Mouse (Mus musculus) layer of hippocampus, adult 8-10 months (tissue): Measurements from ENCODE around the gene B430305J03Rik. TPM values are rescaled to one million over a fixed set of nuclear protein-coding genes. Genes with fewer than 3 reads are reported as not detected.

Experiments used
- DNase-seq, 2 experiments: peaks; one replicate each; pipeline ENCODE4 v3.0.0; 2022; ENCODE audit warnings: low spot score in 2 of 2
- total RNA-seq, 4 experiments: library from RNA; stranded (reverse); gene quantifications; 2 replicates each; pipeline ENCODE4 v1.2.4; 2022

The B430305J03Rik gene
- total RNA-seq = 1 to 10 TPM; 2.7 to 3.3 (median 3.2) TPM

DNA sequence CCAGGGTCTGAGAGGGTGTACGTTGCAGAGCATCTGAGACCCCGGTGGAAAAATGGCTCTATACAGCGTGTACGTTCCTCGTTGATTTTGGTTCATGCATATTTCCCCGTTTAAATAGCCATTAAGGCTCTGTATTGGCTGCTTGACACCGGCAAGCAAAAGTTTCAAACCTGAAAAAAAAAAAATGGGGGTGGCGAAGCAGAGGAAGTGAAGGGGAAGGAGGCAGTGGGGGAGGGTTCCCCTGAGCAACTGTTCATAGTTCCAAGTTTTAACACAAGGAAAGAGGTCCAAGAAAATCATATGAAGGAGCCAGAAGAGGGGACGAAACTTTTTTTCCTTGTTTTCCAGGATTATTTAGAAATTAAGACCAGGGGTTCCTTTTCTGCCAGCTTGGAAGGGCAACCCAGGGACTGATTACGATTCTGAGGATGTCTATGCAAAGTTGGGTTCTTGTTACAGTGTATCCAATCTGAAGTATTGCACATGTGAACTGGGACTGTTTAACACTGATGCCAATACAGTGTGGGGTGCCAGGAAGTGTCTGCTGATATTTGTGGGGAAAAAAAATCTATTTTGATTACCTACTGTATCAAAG is at the start of gene B430305J03Rik:
Gene B430305J03Rik, minus strand, starts transcription at position 173 of the 595 bp plus-strand sequence.
- no peak for DNase-seq

DNA sequence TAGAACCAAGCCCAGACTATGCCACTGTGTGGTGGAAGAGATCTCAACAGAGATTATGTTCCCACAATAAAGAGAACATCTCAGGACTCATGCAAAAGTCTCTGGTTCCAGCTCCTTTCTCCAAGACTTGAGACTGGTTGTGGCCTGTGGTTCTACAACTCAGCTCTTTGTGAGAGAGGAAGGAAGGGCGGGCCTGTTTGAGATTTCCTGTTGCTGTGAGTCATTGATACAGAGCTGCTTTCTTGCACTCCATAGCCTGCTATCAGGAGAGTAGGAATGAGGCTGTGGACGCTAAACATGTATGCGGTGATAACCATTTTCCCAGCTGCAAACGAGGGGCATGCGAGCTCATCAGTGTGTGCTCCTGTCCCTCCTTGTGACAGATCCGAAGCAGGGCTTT is 43.9 kb upstream of the B430305J03Rik start:
- no peak for DNase-seq

DNA sequence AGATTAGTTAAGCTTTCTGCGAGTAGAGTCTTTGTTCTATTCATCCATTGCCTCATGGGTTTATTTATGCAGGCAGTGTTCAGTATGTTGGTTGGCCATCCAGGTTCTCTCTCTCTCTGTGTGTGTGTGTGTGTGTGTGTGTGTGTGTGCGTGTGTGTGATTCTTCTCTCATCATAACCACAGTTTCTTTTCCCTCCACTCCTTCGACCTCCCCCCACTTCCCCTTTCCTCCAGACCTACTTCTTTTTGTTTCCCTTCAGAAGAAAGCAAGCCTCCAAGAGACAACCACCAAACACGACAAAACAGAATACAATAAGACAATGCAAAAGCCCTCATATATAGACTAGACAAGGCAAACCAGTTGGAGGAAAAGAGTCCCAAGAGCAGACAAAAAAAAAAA is 41.2 kb upstream of the B430305J03Rik start:
- no peak for DNase-seq

DNA sequence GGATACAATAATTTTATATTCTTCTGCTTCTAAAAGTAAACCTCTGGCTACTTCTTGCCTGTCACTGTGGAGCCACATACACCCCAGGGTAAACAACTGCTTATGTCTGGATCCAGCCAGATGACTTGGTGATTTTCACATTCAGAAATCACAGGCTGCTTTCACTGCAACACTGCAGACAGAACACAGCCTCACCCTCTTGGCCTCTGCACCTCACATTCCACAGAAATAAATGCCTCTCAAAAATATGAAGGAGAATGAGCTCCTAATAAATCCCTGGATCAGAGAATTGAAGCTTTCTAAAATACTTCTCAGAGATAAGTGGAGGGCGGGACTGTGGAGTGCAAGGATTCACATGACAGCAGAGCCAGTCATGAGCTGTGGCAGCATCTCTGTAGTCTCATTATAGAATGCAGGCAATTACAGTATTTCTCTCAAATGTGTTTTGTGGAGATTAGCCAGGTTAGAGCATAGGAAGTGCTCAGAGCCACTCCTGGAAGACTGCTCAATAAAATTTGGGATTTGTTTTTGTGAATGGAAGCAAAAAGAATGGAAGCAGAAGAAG is 35.2 kb upstream of the B430305J03Rik start:
- no peak for DNase-seq

DNA sequence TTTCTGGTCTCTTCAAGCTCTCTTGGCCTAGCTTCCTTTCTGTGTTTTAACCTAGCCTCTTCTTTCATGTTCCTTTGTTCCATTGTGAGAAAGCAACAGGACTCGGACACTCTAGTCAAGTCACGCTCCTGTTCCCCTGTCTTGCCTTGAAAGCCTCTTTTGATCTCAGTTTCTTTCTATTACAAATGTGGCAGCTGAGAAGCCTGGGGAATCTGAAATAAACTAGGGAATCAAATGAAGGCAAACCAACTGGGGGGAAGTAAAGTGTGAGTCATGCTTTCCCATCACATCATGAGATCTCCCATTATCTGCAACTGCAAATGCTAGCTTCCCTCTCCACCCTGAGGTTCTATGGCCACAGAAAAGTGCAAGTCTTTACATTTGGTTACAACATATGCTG is 31.0 kb upstream of the B430305J03Rik start:
- no peak for DNase-seq

DNA sequence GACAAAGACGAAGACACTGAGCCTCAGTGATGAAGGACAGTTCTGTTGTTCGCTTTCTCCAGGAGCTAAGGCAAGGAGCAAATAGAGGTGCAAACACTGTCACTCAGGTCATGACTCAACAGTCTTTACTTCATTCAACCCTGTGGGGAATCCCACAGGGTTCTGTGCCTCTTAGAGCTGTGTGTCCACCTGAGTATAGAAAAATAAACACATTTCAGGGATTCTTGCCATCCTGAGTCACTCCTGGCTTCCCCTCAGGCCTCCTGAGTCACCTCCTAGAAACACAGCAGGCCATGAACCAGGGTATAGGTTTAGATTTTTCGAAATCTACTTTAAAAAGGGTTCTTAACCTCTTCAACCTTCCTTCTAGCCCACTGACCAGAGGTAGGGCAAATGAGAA is 29.6 kb upstream of the B430305J03Rik start:
- no peak for DNase-seq

DNA sequence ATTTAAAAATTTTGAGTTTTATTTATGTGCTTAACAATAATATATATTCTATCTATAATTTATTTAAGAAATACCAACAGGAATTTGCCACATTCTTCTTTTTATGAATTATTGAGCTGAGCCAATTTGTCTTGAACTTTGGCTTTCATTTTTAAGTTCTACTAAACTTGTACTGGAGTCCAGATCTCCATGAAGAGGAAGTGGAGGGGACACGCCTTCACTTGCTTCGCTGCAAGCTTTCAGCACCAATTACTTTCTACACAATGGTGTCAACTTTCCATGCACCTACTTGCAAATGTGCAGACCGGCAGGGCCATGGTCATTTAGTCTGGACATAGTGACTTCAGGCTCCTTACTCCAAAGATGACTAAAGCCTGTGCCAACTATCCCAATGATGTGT is 27.8 kb upstream of the B430305J03Rik start:
- no peak for DNase-seq

DNA sequence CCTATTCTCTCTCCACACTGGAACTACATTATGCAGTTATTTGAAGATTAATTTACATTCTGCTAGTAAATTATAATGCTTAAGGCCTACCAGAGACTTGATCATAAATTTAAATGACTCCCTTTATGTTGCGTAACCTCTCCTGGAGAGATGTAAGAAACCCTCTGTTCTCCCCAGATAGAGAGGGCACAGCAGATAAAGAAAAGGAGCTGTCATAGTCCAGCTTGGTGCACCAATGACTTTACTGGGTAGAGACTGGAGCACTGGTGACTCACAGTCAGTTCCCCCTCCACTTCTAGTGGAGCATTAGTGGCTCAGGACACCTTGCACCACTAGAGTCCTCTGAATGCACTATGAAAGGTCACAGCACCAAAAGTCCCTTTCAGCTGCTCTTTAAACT is 27.1 kb upstream of the B430305J03Rik start:
- no peak for DNase-seq

DNA sequence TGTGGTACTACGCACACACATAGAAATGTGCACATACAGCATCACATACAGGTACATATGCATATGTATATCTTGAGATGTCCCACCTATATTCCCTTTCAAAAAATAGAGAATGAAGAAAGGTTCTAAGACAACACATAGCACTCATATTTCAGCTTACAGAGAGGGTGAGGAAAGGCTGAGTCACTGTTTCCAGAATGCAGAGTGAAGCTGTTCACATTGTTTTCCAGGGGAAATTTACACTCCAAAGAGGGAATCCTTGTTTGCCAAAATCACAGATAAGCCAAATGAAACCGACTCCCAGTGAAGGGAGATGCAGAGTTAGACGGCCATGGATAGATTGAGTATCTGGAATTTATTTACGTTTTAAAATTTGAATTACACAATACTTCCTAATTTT is 25.8 kb upstream of the B430305J03Rik start:
- no peak for DNase-seq

DNA sequence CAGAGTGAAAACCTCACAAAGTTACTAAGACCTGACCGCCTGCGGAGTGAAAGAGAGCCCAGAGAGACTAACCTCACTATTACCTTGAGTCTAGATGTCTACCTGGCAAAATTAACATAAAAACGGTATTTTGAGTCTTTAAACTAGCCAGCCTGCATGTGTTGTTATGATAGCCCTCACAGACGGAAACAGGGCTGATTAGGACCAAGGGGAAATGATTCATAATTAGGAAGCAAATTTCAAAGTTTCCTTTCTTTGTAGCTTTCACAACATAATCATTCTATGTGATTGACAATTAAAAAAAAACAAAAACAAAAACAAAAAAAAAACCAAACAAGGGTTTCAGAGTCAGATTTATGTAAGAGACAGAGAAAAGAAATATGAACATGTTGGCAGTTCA is 20.6 kb upstream of the B430305J03Rik start:
- no peak for DNase-seq

DNA sequence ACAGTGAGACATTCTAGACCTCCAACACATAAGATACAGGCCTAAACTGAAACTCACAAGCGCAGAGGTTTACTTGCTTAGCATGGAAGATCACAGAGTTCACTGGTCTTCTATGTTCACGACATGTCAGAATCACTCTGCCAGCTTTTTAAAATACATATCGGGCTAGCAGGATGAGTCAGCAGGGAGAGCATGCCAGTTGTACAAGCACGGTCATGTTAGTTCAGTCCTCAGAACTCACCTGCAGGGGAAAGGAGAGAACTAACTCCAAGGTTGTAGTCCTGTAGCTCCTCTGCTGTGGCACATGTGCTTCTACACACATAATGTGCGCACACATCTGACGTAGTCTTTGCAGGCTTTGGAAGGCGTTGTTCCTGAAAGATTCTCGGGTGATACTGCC is 10.2 kb upstream of the B430305J03Rik start:
- no peak for DNase-seq

DNA sequence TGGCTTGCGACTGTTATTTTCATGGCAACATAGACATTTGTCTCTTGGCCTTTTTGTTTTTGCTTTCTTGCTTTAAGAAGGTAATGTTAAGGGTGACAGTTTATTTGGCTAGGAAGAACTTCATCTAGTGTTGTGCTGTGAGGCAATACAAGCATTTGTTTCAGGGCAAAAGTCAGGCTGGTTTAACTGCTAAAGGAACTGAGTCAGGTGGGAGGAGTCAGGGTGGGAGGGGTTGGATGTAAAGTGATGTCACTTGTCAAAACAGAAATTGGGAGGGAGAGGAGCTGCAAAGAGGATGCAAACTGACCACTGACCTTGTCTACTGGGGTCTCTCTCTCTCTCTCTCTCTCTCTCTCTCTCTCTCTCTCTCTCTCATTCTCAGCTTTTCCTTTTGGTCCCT is 2.7 kb upstream of the B430305J03Rik start:
- DNase-seq = no peak

DNA sequence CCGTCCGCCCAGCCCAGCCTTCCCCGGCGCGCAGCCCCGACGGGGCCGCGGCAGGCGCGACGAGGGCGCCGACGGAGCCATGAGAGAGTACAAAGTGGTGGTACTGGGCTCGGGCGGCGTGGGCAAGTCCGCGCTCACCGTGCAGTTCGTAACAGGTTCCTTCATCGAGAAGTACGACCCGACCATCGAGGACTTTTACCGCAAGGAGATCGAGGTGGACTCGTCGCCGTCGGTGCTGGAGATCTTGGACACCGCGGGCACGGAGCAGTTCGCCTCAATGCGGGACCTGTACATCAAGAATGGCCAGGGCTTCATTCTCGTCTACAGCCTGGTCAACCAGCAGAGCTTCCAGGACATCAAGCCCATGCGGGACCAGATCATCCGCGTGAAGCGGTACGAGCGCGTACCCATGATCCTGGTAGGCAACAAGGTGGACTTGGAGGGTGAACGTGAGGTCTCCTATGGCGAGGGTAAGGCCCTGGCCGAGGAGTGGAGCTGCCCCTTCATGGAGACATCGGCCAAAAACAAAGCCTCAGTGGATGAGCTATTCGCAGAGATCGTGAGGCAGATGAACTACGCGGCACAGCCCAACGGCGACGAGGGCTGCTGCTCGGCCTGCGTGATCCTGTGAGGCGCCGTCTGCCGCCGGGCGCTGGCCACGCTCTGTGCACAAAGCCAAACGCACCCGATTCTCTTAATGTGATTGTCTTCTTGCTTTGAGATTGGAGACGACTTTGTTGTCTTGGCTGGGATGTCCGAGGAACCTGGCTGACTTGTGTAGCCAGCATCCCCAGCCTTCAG is 573 bp downstream of the B430305J03Rik start:
- peak; percentile 42 to 50 for DNase-seq

DNA sequence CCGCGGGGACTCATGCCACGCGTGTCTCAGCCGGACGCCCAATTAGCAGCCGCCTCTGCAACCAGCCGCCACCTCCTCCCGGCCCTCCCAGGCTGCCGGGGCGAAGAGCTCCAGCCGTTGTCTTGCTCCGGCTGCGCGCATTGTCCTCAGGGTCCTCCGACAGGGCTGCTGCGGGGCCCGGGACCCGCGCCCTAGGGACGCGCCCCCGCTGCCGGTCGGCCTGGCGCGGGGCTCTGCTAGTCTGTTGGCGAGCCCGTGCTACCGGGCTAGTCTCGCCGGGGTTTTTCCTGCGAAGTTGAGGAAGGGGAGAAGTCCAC is 1.1 kb downstream of the B430305J03Rik start:
- no peak for DNase-seq

DNA sequence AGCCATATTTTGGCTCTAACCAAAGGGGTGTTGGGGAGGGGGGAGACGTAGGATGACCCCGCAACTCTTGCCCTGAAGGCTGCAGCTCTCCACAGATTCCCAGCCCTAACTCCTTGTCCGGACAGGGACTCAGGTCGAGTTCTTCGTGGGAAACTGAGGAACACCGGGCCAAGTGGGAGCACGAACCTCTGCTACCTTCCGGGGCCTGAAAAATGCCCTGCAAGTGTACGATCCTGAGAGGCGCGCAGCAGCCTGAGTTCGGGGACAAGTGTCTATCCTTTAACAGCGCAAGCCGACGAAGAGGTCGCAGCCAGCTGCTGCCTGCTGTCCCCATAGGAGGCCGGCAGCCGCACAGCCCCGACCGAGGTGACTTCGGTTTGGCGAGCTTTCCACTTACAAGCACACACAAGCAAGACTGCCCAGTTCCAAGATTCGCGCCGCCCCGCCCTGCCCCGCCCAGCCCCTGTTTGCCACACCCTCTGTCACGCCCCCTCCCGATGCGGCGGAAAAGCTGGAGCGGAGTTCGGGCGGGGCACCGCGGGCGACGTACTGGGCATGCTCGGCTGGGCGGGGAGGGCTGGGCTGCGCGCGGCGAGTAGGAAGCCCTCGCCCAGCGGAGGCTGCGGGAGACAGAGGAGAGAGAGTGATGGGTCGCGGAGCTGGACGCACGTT is 1.6 kb downstream of the B430305J03Rik start:
- DNase-seq = peak; percentile 88 to 92

DNA sequence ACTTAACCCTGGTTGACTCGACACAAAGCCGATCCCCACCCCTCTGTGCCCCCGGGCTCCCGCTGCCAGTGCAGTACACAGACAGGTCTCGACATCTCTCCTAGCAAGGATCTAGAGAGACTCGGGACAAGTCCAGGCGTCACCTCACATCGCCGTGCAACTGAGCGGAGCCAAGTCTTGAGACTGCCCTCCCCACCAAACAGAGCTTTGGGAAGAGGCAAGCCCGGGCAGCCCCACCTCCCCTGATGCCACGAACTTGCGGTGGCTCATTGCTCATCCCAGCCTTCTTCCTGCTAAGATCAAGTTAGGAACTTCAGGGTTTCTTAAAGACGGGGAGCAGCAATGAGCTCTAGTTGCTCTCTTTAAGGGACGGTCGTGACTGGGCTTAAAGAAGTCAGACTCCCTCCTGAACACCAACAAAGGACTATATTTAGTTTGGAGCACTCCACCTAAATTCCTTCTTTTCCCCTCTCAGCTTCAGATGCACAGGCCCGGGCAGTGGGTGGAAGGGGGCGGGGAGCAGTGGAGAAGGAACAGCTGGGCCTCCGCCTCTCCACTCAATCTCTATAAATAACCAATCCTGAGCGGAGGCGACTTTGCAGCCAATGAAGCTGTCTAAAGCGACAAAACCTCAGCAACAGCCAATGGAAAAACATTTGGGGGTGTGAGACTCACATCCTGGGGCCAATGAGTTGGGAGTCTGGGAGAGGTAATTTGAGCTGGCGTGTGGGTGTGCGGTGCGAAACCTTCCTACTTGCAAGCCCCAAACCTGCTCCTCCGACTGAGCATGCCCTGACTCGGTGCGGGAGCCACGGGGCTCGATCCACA is 2.4 kb downstream of the B430305J03Rik start:
- DNase-seq = peak; percentile 93 to 97

DNA sequence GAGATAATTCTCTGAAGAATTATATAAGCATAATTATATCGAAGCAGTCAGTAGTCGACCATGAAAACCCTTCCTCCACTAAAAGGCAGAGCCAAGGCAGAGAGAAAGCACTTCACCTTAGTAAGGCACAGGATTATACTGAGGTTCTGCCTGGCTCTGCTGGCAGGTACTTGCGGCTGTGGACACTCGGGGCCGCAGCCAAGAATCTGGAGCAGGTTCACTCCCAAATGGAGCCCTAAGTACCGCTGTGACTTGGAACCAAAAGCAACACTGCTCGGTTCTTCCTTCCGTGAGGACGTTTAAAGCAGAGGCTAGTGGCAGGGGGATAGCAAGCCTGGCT is 3.0 kb downstream of the B430305J03Rik start:
- DNase-seq = peak in 1 of 2 experiments; percentile 34

DNA sequence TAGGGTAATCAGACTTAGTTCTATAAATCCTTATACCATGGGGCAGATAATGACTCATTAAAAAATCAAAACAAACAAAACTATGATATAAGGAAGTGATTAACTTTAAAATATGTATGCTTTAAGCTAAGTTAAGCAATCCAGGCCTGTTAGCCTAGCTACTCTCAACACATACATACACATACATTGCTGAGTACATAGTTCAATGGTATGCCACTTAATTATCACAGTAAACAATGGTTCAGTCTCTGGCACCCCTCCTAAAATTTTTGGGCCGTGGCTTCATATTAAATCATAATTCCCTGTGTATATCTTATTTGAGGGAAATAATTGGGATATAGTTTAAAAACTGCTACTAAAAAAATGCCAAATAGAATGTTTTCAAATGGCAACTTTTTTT is 4.4 kb downstream of the B430305J03Rik start, which contains the start of gene Rap2b:
Gene Rap2b, plus strand, starts transcription at position 301 of the 400 bp plus-strand sequence.
- no peak for DNase-seq

DNA sequence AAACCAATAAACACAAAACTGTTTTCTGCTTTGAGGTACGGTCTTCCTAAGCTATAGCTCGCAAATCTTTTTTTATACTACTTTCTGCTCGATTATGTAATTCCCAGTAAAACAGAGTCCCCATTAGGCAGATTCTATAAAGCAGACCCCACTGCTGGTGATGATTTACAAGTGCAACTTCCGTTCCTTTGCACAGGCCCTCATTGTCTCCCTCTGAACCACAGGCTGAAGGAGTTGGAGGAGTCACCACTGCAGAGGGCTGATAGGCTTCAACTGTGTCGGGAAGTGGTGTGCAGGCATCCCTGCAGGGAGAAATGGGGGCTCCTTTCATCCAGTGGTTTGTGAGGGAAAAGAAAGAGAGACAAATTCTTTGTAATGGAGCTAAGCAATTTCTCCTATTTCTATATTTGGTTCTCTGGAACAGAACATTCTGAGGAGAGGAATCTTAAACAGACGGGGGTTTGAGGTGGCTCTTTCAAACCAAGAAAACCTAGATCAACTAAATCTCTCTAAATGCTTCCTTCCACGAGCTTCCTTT is 6.9 kb downstream of the B430305J03Rik start:
- no peak for DNase-seq

DNA sequence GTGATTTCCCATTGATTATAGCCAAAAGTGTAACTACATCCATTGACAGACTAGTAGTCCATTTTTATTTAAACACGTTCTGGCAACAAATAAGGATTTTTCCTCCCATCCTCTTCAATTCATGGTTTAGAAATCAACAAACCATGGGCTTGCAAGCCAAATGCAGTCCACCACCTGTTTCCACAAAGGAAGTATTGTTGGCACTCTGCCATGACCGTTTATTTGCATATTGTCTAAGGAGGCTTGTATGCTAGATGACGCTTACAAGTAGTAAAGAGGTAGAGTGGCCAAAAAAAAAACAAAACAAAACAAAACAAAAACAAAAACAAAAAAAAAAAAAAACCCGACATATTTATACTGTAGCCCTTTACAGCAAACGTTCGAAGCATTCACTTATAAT is 7.6 kb downstream of the B430305J03Rik start:
- no peak for DNase-seq

DNA sequence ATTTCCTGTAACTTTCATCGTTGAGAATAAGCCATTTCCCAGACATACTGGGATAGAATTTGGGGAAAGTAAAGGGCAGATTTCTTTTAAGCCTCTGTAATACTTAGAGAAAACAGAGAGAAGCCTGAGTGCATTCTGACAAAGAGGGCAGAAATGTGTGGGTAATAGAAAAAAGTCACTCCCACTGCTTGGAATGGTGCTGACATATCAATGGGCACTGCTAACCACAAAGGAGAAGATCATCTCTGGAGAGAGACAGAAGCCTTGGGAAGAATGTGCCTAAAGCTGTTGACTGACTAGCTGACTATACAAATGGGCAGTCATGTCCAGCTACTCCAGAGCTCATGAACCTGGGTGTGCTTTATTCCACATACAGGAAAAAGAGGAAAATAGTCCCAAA is 10.3 kb downstream of the B430305J03Rik start:
- no peak for DNase-seq
